Mouse (Mus musculus) olfactory bulb, adult 2 months (tissue): ENCODE measurements around the gene Ncoa3.

Source experiments
- CTCF ChIP-seq: fragments of 200-500 bp; IDR thresholded peaks from 2 replicates; pipeline ENCODE4 v1.5.1; 2012; ENCODE audit warnings: low read depth, mild to moderate bottlenecking, low read length, moderate library complexity; ENCODE audit not compliant: insufficient read depth
- POLR2A ChIP-seq: fragments of 200-500 bp; IDR thresholded peaks from 2 replicates; pipeline ENCODE4 v1.6.1; 2012; ENCODE audit warnings: mild to moderate bottlenecking, low read depth, low read length, moderate library complexity; ENCODE audit not compliant: insufficient read depth

- TF ChIP-seq CTCF (no peak), POLR2A (no peak)
Observed at GRCm38 (mm10) chr2:166000242-166000641, 7.8 kb downstream of the Ncoa3 start.
